Mouse (Mus musculus) intestine, embryonic 14.5 days (tissue): ENCODE measurements around the gene Glod4. TPM values are rescaled to one million over a fixed set of nuclear protein-coding genes. Genes with fewer than 3 reads are reported as not detected.

Experiments
- ATAC-seq: fragments of 200-750 bp; cut with Nextera tagmentation; replicated peaks from 2 replicates; pipeline ENCODE4 v1.8.0; 2017; ENCODE audit warnings: low read depth, moderate number of reproducible peaks, moderate TSS enrichment, moderate library complexity; ENCODE audit not compliant: low FRiP score, low TSS enrichment
- DNase-seq: peaks from one replicate; pipeline ENCODE4 v3.0.0-alpha.2; 2018; ENCODE audit warnings: low spot score
- H3K27ac ChIP-seq: fragments of 300-500 bp; sonication (generic); 2 replicates; pipeline ENCODE4 v1.5.1; 2014; ENCODE audit warnings: low read depth, mild to moderate bottlenecking, control low read depth
- H3K27me3 ChIP-seq: fragments of 300-500 bp; sonication (generic); replicated peaks from 2 replicates; pipeline ENCODE4 v1.6.1; 2014; ENCODE audit warnings: low read length, control low read depth; ENCODE audit not compliant: control insufficient read depth, insufficient read depth
- H3K36me3 ChIP-seq: fragments of 300-500 bp; sonication (generic); 2 replicates; pipeline ENCODE4 v1.6.1; 2014; ENCODE audit warnings: low read length, control low read depth; ENCODE audit not compliant: control insufficient read depth, insufficient read depth
- H3K4me1 ChIP-seq: fragments of 300-500 bp; sonication (generic); replicated peaks from 2 replicates; pipeline ENCODE4 v1.6.1; 2014; ENCODE audit warnings: low read length, control low read depth, mixed read lengths; ENCODE audit not compliant: control insufficient read depth, insufficient read depth
- H3K4me2 ChIP-seq: fragments of 300-500 bp; sonication (generic); 2 replicates; pipeline ENCODE4 v1.6.1; 2014; ENCODE audit warnings: low read length
- H3K4me3 ChIP-seq: fragments of 300-500 bp; sonication (generic); 2 replicates; pipeline ENCODE4 v1.5.1; 2014; ENCODE audit warnings: low read depth, low read length, control low read depth, mixed read lengths
- H3K9ac ChIP-seq: fragments of 300-500 bp; sonication (generic); 2 replicates; pipeline ENCODE4 v1.6.1; 2014; ENCODE audit warnings: mild to moderate bottlenecking, low read length
- H3K9me3 ChIP-seq: fragments of 300-500 bp; sonication (generic); 2 replicates; pipeline ENCODE4 v1.6.1; 2016; ENCODE audit warnings: low read length, control low read depth; ENCODE audit not compliant: control insufficient read depth
- WGBS: fragments of 180-500 bp; shearing (Covaris S2); extraction: QIAGEN DNeasy Blood & Tissue Kit; methylation state at CpG from one replicate; pipeline ENCODE4 v1.1.7; 2014; 5-methylcytosine and 5-hydroxymethylcytosine counted together
- polyA plus RNA-seq: library from polyadenylated mRNA; unstranded; fragments of >200 nt; fragmentation: Nextera tagmentation; extraction: Ambion mirVana; gene quantifications from 2 replicates; pipeline ENCODE4 v1.2.1, GENCODE M21; 2014

Gene Glod4
- polyA plus RNA-seq, result 147 and 161 TPM in 2 replicates

- peak within 1 kb of the TSS; percentile 99 for H3K4me3 ChIP-seq
- peak within 1 kb of the TSS; percentile 83 for H3K9ac ChIP-seq
- H3K36me3 ChIP-seq, result peaks cover 23% of the 10 kb centered on the region
- H3K4me1 ChIP-seq, result peaks cover 14% of the 10 kb centered on the region; the same call in 1 of the 2 replicates
- ATAC-seq (peak; percentile 91), DNase-seq (peak; percentile 99)
- peak within 1 kb of the TSS; percentile 71 for H3K27ac ChIP-seq
- no peaks in the 10 kb centered on the region for H3K27me3 ChIP-seq
- under 1% methylated on average over 61 of the region's 61 CpGs for WGBS
- H3K9me3 ChIP-seq, result no peaks in the 10 kb centered on the region
- peak within 1 kb of the TSS; percentile 90 for H3K4me2 ChIP-seq
Measured at GRCm38 (mm10) chr11:76242901-76243810, at the start of gene Glod4, which contains the start of gene Mrm3. Gene Glod4 (minus strand): TSS chr11:76243725. Gene Mrm3 (plus strand): TSS chr11:76243715.

GRCm38 (mm10) chr11:76292831-76293230, 49.3 kb upstream of the Glod4 start:
- WGBS, result 72% methylated on average over 6 of the region's 6 CpGs
- peak overlapping the region; percentile 71 for H3K27ac ChIP-seq
- H3K4me1 ChIP-seq, result peaks cover 55% of the 10 kb centered on the region
- H3K36me3 ChIP-seq, result no peaks in the 10 kb centered on the region
- H3K4me2 ChIP-seq, result peak overlapping the region; percentile 31
- no peak overlapping the region; the same call in 1 of the 2 replicates for H3K9ac ChIP-seq
- ATAC-seq, result no peak
- H3K9me3 ChIP-seq, result no peaks in the 10 kb centered on the region
- no peak overlapping the region for H3K4me3 ChIP-seq
- no peaks in the 10 kb centered on the region for H3K27me3 ChIP-seq
- no peak for DNase-seq

GRCm38 (mm10) chr11:76292398-76292797, 48.9 kb upstream of the Glod4 start:
- Histone ChIP-seq H3K27ac (peak overlapping the region; percentile 71), H3K27me3 (no peaks in the 10 kb centered on the region), H3K36me3 (no peaks in the 10 kb centered on the region), H3K9me3 (no peaks in the 10 kb centered on the region), H3K9ac (no peak overlapping the region; the same call in 1 of the 2 replicates), H3K4me3 (no peak overlapping the region), H3K4me2 (peak overlapping the region; percentile 31), H3K4me1 (peaks cover 56% of the 10 kb centered on the region)
- 31% methylated on average over 15 of the region's 15 CpGs for WGBS
- ATAC-seq (0 out of 2 replicates have a peak, but pooled peaks have one; percentile 8), DNase-seq (no peak)

GRCm38 (mm10) chr11:76291960-76292359, 48.4 kb upstream of the Glod4 start:
- DNase-seq, result no peak
- no peaks in the 10 kb centered on the region for H3K27me3 ChIP-seq
- no peaks in the 10 kb centered on the region for H3K9me3 ChIP-seq
- no peak for ATAC-seq
- H3K36me3 ChIP-seq, result no peaks in the 10 kb centered on the region
- H3K4me1 ChIP-seq, result peaks cover 60% of the 10 kb centered on the region
- no peak overlapping the region for H3K4me3 ChIP-seq
- H3K9ac ChIP-seq, result no peak overlapping the region
- H3K27ac ChIP-seq, result peak overlapping the region; percentile 71; the same call in 1 of the 2 replicates
- WGBS, result 63% methylated on average over 4 of the region's 4 CpGs
- H3K4me2 ChIP-seq, result peak overlapping the region; percentile 31; the same call in 1 of the 2 replicates

- Histone ChIP-seq H3K4me3 (no peak overlapping the region), H3K27me3 (no peaks in the 10 kb centered on the region), H3K36me3 (no peaks in the 10 kb centered on the region), H3K4me2 (no peak overlapping the region), H3K4me1 (peaks cover 58% of the 10 kb centered on the region), H3K9ac (no peak overlapping the region), H3K9me3 (no peaks in the 10 kb centered on the region), H3K27ac (peak overlapping the region; percentile 67; the same call in 1 of the 2 replicates)
- DNase-seq (no peak), ATAC-seq (no peak)
- WGBS, result 36% methylated on average over 11 of the region's 11 CpGs
Measured at GRCm38 (mm10) chr11:76290367-76290766, 46.8 kb upstream of the Glod4 start.

GRCm38 (mm10) chr11:76288645-76289044, 45.1 kb upstream of the Glod4 start:
- H3K4me3 ChIP-seq, result no peak overlapping the region
- H3K9ac ChIP-seq, result no peak overlapping the region
- no peak overlapping the region for H3K27ac ChIP-seq
- H3K36me3 ChIP-seq, result no peaks in the 10 kb centered on the region
- peaks cover 44% of the 10 kb centered on the region for H3K4me1 ChIP-seq
- no peaks in the 10 kb centered on the region for H3K9me3 ChIP-seq
- ATAC-seq, result no peak
- 87% methylated on average over 6 of the region's 6 CpGs for WGBS
- H3K4me2 ChIP-seq, result no peak overlapping the region
- DNase-seq, result no peak
- no peaks in the 10 kb centered on the region for H3K27me3 ChIP-seq

GRCm38 (mm10) chr11:76287301-76287700, 43.8 kb upstream of the Glod4 start:
- WGBS, result 45% methylated on average over 10 of the region's 10 CpGs
- no peaks in the 10 kb centered on the region for H3K9me3 ChIP-seq
- no peaks in the 10 kb centered on the region for H3K27me3 ChIP-seq
- ATAC-seq, result no peak
- H3K4me2 ChIP-seq, result no peak overlapping the region
- no peak for DNase-seq
- H3K9ac ChIP-seq, result no peak overlapping the region
- peaks cover 32% of the 10 kb centered on the region for H3K4me1 ChIP-seq
- H3K36me3 ChIP-seq, result no peaks in the 10 kb centered on the region
- H3K27ac ChIP-seq, result no peak overlapping the region
- H3K4me3 ChIP-seq, result no peak overlapping the region

- Histone ChIP-seq H3K9me3 (no peaks in the 10 kb centered on the region), H3K27me3 (no peaks in the 10 kb centered on the region), H3K4me3 (no peak overlapping the region), H3K4me1 (peaks cover 25% of the 10 kb centered on the region), H3K27ac (no peak overlapping the region), H3K4me2 (no peak overlapping the region), H3K36me3 (no peaks in the 10 kb centered on the region), H3K9ac (no peak overlapping the region)
- 62% methylated on average over 10 of the region's 10 CpGs for WGBS
- ATAC-seq (no peak), DNase-seq (no peak)
Measured at GRCm38 (mm10) chr11:76286534-76287126, 43.1 kb upstream of the Glod4 start.
